In genomic region chr9:116160067-116160466, GRCm38 (mm10) we compare ENCODE assay signal across 21 mouse cellular contexts. TPM values are rescaled to one million over a fixed set of nuclear protein-coding genes. Genes with fewer than 3 reads are reported as not detected.
A peak's percentile ranks its signal among the peaks of the same experiment; 100 is the strongest.
DNase-seq lines count a peak whose midpoint lies in the region; ATAC-seq and TF ChIP-seq lines count a peak whose summit lies in the region.
"Had no signal": no experiment of that assay in that cellular context is flagged by ENCODE, and none has a peak within 500 bp of the region (broad histone marks: within the 10 kb centered on the region; RNA-seq: fewer than 3 reads in every experiment).

No protein-coding gene starts in this region.

- H3K27me3 ChIP-seq in lung, embryonic 16.5 days (ENCODE audit: control insufficient read depth, insufficient read depth, low read depth, low read length) = no peaks in the 10 kb centered on the region
- no peaks in the 10 kb centered on the region for H3K27me3 ChIP-seq in liver, embryonic 16.5 days (ENCODE audit: control insufficient read depth, insufficient read depth, low read depth, low read length)
- H3K27me3 ChIP-seq in splenic B cell, adult 2 months (ENCODE audit: control insufficient read depth, insufficient read depth, low read length, poor library complexity, severe bottlenecking) = no peaks in the 10 kb centered on the region
- H3K27me3 ChIP-seq in forebrain, postnatal 0 days (ENCODE audit: insufficient read depth, low read length) = no peaks in the 10 kb centered on the region
- H3K27me3 ChIP-seq in hindbrain, postnatal 0 days (ENCODE audit: insufficient read depth, low read length) = no peaks in the 10 kb centered on the region
- H3K27me3 ChIP-seq: embryonic facial prominence, embryonic 13.5 days; limb, embryonic 15.5 days; midbrain, embryonic 12.5 days had no signal

- 0 out of 2 replicates have a peak, but pooled peaks have one; percentile 12 for ATAC-seq in lung, embryonic 16.5 days (ENCODE audit: low read depth)
- peak; percentile 45 for ATAC-seq in granulocyte monocyte progenitor cell, adult 5-6 weeks (replicated peaks; ENCODE audit: poor library complexity, severe bottlenecking)
- ATAC-seq in liver, embryonic 16.5 days (ENCODE audit: low read depth) = peak; percentile 37; the same call in 1 of the 2 replicates
- ATAC-seq in forebrain, postnatal 0 days = no peak
- ATAC-seq in hindbrain, postnatal 0 days = no peak
- ATAC-seq: forebrain, embryonic 16.5 days; hindbrain, embryonic 16.5 days had no signal

- peaks cover 11% of the 10 kb centered on the region for H3K36me3 ChIP-seq in lung, embryonic 16.5 days (ENCODE audit: control insufficient read depth, insufficient read depth, low read length)
- peaks cover 4% of the 10 kb centered on the region for H3K36me3 ChIP-seq in liver, embryonic 16.5 days (ENCODE audit: control insufficient read depth, insufficient read depth)
- H3K36me3 ChIP-seq in splenic B cell, adult 2 months (ENCODE audit: control insufficient read depth, insufficient read depth, low read length, poor library complexity, severe bottlenecking) = peaks cover 5% of the 10 kb centered on the region
- no peaks in the 10 kb centered on the region for H3K36me3 ChIP-seq in forebrain, postnatal 0 days (ENCODE audit: insufficient read depth)
- H3K36me3 ChIP-seq in hindbrain, postnatal 0 days (ENCODE audit: insufficient read depth, low read length) = no peaks in the 10 kb centered on the region
- H3K36me3 ChIP-seq: midbrain, embryonic 12.5 days had no signal

- H3K9me3 ChIP-seq in lung, embryonic 16.5 days (ENCODE audit: control insufficient read depth, low read length) = peaks cover 4% of the 10 kb centered on the region
- no peaks in the 10 kb centered on the region for H3K9me3 ChIP-seq in liver, embryonic 16.5 days (replicated peaks; ENCODE audit: control insufficient read depth, low read length)
- H3K9me3 ChIP-seq in forebrain, postnatal 0 days (ENCODE audit: low read length) = no peaks in the 10 kb centered on the region
- H3K9me3 ChIP-seq in hindbrain, postnatal 0 days (ENCODE audit: low read length) = no peaks in the 10 kb centered on the region
- H3K9me3 ChIP-seq: limb, embryonic 15.5 days; midbrain, embryonic 12.5 days had no signal

- H3K4me2 ChIP-seq in lung, embryonic 16.5 days (ENCODE audit: low read depth, low read length) = no peak overlapping the region
- H3K4me2 ChIP-seq in liver, embryonic 16.5 days (ENCODE audit: low read depth, low read length) = no peak overlapping the region
- no peak overlapping the region for H3K4me2 ChIP-seq in forebrain, postnatal 0 days (ENCODE audit: low read depth)
- H3K4me2 ChIP-seq in hindbrain, postnatal 0 days (ENCODE audit: low read depth, low read length) = no peak overlapping the region
- H3K4me2 ChIP-seq: embryonic facial prominence, embryonic 13.5 days; limb, embryonic 15.5 days; midbrain, embryonic 12.5 days had no signal

- DNase-seq in lung, postnatal 10 days = no peak
- peak; percentile 44 for DNase-seq in splenic B cell, adult 2 months (ENCODE audit: low read depth, low spot score)
- DNase-seq in forebrain, postnatal 0 days = no peak
- no peak for DNase-seq in hindbrain, postnatal 0 days (ENCODE audit: low spot score)
- DNase-seq in heart, postnatal 36 days = no peak
- DNase-seq: adrenal gland, postnatal 10 days; cerebellum, adult 9-11 months; heart, adult 18-20 months; heart, postnatal 4 days; kidney, adult 11 months; layer of hippocampus, postnatal 36 days; thymus, postnatal 4 days had no signal

- no peak overlapping the region for H3K4me3 ChIP-seq in lung, embryonic 16.5 days (ENCODE audit: low read length)
- no peak overlapping the region for H3K4me3 ChIP-seq in liver, embryonic 16.5 days (ENCODE audit: low read depth, low read length)
- no peak overlapping the region for H3K4me3 ChIP-seq in forebrain, postnatal 0 days (ENCODE audit: low read depth, low read length)
- no peak overlapping the region for H3K4me3 ChIP-seq in hindbrain, postnatal 0 days (ENCODE audit: low read length)
- H3K4me3 ChIP-seq: embryonic facial prominence, embryonic 13.5 days; limb, embryonic 15.5 days; midbrain, embryonic 12.5 days had no signal

- TF ChIP-seq CTCF in forebrain, postnatal 0 days (IDR thresholded peaks at IDR 0.05; ENCODE audit: low read depth) = no peak
- no peak for TF ChIP-seq CTCF in hindbrain, postnatal 0 days (IDR thresholded peaks at IDR 0.05; ENCODE audit: low read depth)

- peaks cover 19% of the 10 kb centered on the region for H3K4me1 ChIP-seq in lung, embryonic 16.5 days (replicated peaks; ENCODE audit: control insufficient read depth, insufficient read depth, low read length)
- peaks cover 3% of the 10 kb centered on the region; the same call in 1 of the 2 replicates for H3K4me1 ChIP-seq in liver, embryonic 16.5 days (ENCODE audit: control insufficient read depth, low read depth, low read length)
- no peaks in the 10 kb centered on the region for H3K4me1 ChIP-seq in forebrain, postnatal 0 days (ENCODE audit: insufficient read depth)
- no peaks in the 10 kb centered on the region for H3K4me1 ChIP-seq in hindbrain, postnatal 0 days (ENCODE audit: insufficient read depth, low read length)
- H3K4me1 ChIP-seq: midbrain, embryonic 12.5 days had no signal

- intact Hi-C loops in heart, postnatal 36 days (cut with DNase I) = no loop called here

- whole genome bisulfite sequencing in lung, embryonic 16.5 days = 85% methylated on average over 3 of the region's 3 CpGs
- 15% methylated on average over 3 of the region's 3 CpGs for WGBS in liver, embryonic 16.5 days (ENCODE audit: insufficient replicate concordance)
- 88% methylated on average over 3 of the region's 3 CpGs for WGBS in forebrain, postnatal 0 days
- WGBS in hindbrain, postnatal 0 days = 85% methylated on average over 3 of the region's 3 CpGs

- H3K27ac ChIP-seq in lung, embryonic 16.5 days (ENCODE audit: low read length) = no peak overlapping the region
- H3K27ac ChIP-seq in liver, embryonic 16.5 days (ENCODE audit: low read length) = no peak overlapping the region
- no peak overlapping the region for H3K27ac ChIP-seq in forebrain, postnatal 0 days (ENCODE audit: low read depth, low read length)
- H3K27ac ChIP-seq in hindbrain, postnatal 0 days = no peak overlapping the region
- H3K27ac ChIP-seq: embryonic facial prominence, embryonic 13.5 days; kidney, postnatal 0 days; midbrain, embryonic 12.5 days had no signal

- no peak overlapping the region for H3K9ac ChIP-seq in lung, embryonic 16.5 days (ENCODE audit: low read length)
- no peak overlapping the region for H3K9ac ChIP-seq in liver, embryonic 16.5 days (ENCODE audit: low read depth, low read length)
- no peak overlapping the region for H3K9ac ChIP-seq in forebrain, postnatal 0 days
- H3K9ac ChIP-seq in hindbrain, postnatal 0 days (replicated peaks; ENCODE audit: low read length) = no peak overlapping the region
- H3K9ac ChIP-seq: embryonic facial prominence, embryonic 13.5 days; limb, embryonic 15.5 days; midbrain, embryonic 12.5 days had no signal

RNA-seq across cellular contexts. Expression of gene Tgfbr2, which starts 15.1 kb away (rescaled TPM):
- polyA plus RNA-seq in lung, embryonic 16.5 days (2015; fragmentation: Nextera tagmentation; extraction: Ambion mirVana) = 58.0 and 58.2 TPM in 2 replicates
- total RNA-seq in granulocyte monocyte progenitor cell, adult 5-6 weeks (2014; fragmentation: Nextera tagmentation) = 6.8 and 9.5 TPM in 2 replicates
- total RNA-seq in granulocyte monocyte progenitor cell, adult 5-6 weeks (2017) = 4.3 and 6.5 TPM in 2 replicates
- 5.9 and 7.5 TPM in 2 replicates for polyA plus RNA-seq in liver, embryonic 16.5 days (2015; fragmentation: Nextera tagmentation; extraction: Ambion mirVana)
- total RNA-seq in forebrain, postnatal 0 days (2014; rRNA removed) = 13.9 and 20.8 TPM in 2 replicates
- polyA plus RNA-seq in forebrain, postnatal 0 days (2015; fragmentation: Nextera tagmentation; extraction: Ambion mirVana) = 6.3 and 6.5 TPM in 2 replicates
- 21.7 and 23.1 TPM in 2 replicates for total RNA-seq in hindbrain, postnatal 0 days (2014; rRNA removed)
- 7.2 and 7.7 TPM in 2 replicates for polyA plus RNA-seq in hindbrain, postnatal 0 days (2015; fragmentation: Nextera tagmentation; extraction: Ambion mirVana)
- total RNA-seq in heart, postnatal 36 days (2021) = 10 to 100 TPM; 37.0 to 38.3 TPM

Comparison
In these comparisons a context has a peak if more than half of its experiments do, and no peak if none do; other contexts are left out.
1. ATAC-seq: peak in lung, embryonic 16.5 days (single experiment), granulocyte monocyte progenitor cell, adult 5-6 weeks (single experiment) and liver, embryonic 16.5 days (single experiment); none in forebrain, postnatal 0 days (single experiment) and hindbrain, postnatal 0 days (single experiment).